Mouse (Mus musculus) kidney, embryonic 15.5 days (tissue): ENCODE measurements around the gene Gna14. TPM values are rescaled to one million over a fixed set of nuclear protein-coding genes. Genes with fewer than 3 reads are reported as not detected.

Experiments
- ATAC-seq: fragments of 200-750 bp; cut with Nextera tagmentation; replicated peaks from 2 replicates; pipeline ENCODE4 v1.8.0; 2017; ENCODE audit warnings: moderate TSS enrichment; ENCODE audit not compliant: low FRiP score
- H3K27ac ChIP-seq: fragments of 300-500 bp; sonication (generic); 2 replicates; pipeline ENCODE4 v1.5.1; 2015; ENCODE audit warnings: mild to moderate bottlenecking, inconsistent platforms
- H3K27me3 ChIP-seq: fragments of 300-500 bp; sonication (generic); 2 replicates; pipeline ENCODE4 v1.6.1; 2015; ENCODE audit warnings: inconsistent platforms
- H3K36me3 ChIP-seq: fragments of 300-500 bp; sonication (generic); 2 replicates; pipeline ENCODE4 v1.6.1; 2015; ENCODE audit warnings: inconsistent platforms
- H3K4me1 ChIP-seq: fragments of 300-500 bp; sonication (generic); 2 replicates; pipeline ENCODE4 v1.6.1; 2015; ENCODE audit warnings: inconsistent platforms
- H3K4me2 ChIP-seq: fragments of 300-500 bp; sonication (generic); 2 replicates; pipeline ENCODE4 v1.6.1; 2015; ENCODE audit warnings: moderate library complexity, mild to moderate bottlenecking, inconsistent platforms
- H3K4me3 ChIP-seq: fragments of 300-500 bp; sonication (generic); replicated peaks from 2 replicates; pipeline ENCODE4 v1.5.1; 2015; ENCODE audit warnings: mild to moderate bottlenecking, inconsistent platforms
- H3K9ac ChIP-seq: fragments of 300-500 bp; sonication (generic); 2 replicates; pipeline ENCODE4 v1.6.1; 2015; ENCODE audit warnings: mild to moderate bottlenecking, inconsistent platforms
- H3K9me3 ChIP-seq: fragments of 300-500 bp; sonication (generic); replicated peaks from 2 replicates; pipeline ENCODE4 v1.6.1; 2016; ENCODE audit warnings: inconsistent platforms
- WGBS: fragments of 180-500 bp; shearing (Covaris S2); methylation state at CpG from one replicate; pipeline ENCODE4 v1.1.7; 2015; ENCODE audit warnings: mixed read lengths; 5-methylcytosine and 5-hydroxymethylcytosine counted together
- polyA plus RNA-seq: library from polyadenylated mRNA; unstranded; fragments of >200 nt; fragmentation: Nextera tagmentation; extraction: Ambion mirVana; gene quantifications from 2 replicates; pipeline ENCODE4 v1.2.1, GENCODE M21; 2015

Gna14 gene
- polyA plus RNA-seq, 1 experiment from 2014 or later: 10.0 TPM

DNA sequence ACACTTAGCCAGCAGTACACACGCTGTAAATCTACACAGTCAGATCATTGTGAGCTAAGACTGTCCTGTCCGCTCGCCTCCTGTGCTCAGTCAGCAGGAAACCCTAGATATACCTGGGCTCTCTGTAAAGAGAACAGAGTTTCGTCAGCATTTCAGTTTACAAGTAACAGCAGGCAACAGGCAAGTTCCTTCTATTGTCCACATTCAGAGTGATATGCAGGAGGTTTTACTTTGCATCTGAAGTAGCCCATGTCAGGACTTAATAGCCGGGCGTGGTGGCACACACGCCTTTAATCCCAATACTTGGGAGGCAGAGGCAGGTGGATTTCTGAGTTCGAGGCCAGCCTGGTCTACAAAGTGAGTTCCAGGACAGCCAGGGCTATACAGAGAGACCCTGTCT lies 166.5 kb downstream of the Gna14 start:
- ATAC-seq: no peak
- peaks cover 14% of the 10 kb centered on the region for H3K4me1 ChIP-seq
- no peak overlapping the region for H3K9ac ChIP-seq
- H3K36me3 ChIP-seq: no peaks in the 10 kb centered on the region
- no peak overlapping the region for H3K4me3 ChIP-seq
- no peak overlapping the region for H3K4me2 ChIP-seq
- WGBS: 77% methylated on average over 8 of the region's 8 CpGs
- H3K27ac ChIP-seq: no peak overlapping the region
- no peaks in the 10 kb centered on the region for H3K9me3 ChIP-seq
- no peaks in the 10 kb centered on the region for H3K27me3 ChIP-seq

GRCm38 (mm10) chr19:16607634-16608033 lies 172.1 kb downstream of the Gna14 start:
- WGBS: 90% methylated on average over 6 of the region's 6 CpGs
- Histone ChIP-seq H3K27me3 (no peaks in the 10 kb centered on the region), H3K4me3 (no peak overlapping the region), H3K4me2 (no peak overlapping the region), H3K4me1 (no peaks in the 10 kb centered on the region), H3K27ac (no peak overlapping the region), H3K36me3 (0 out of 2 replicates have a peak, but pooled peaks cover 4% of the 10 kb centered on the region), H3K9me3 (no peaks in the 10 kb centered on the region), H3K9ac (no peak overlapping the region)
- no peak for ATAC-seq

- H3K4me1 ChIP-seq: 0 out of 2 replicates have a peak, but pooled peaks cover 3% of the 10 kb centered on the region
- H3K9ac ChIP-seq: no peak overlapping the region
- H3K4me2 ChIP-seq: no peak overlapping the region
- no peak overlapping the region for H3K4me3 ChIP-seq
- no peaks in the 10 kb centered on the region for H3K36me3 ChIP-seq
- WGBS: 79% methylated on average over 4 of the region's 4 CpGs
- H3K9me3 ChIP-seq: no peaks in the 10 kb centered on the region
- H3K27me3 ChIP-seq: no peaks in the 10 kb centered on the region
- no peak for ATAC-seq
- H3K27ac ChIP-seq: no peak overlapping the region
These were observed 187.6 kb downstream of the Gna14 start for GRCm38 (mm10) chr19:16623154-16623553.

- Histone ChIP-seq H3K27me3 (no peaks in the 10 kb centered on the region), H3K4me3 (no peak overlapping the region), H3K9me3 (no peaks in the 10 kb centered on the region), H3K4me1 (0 out of 2 replicates have a peak, but pooled peaks cover 3% of the 10 kb centered on the region), H3K27ac (no peak overlapping the region), H3K9ac (no peak overlapping the region), H3K36me3 (no peaks in the 10 kb centered on the region), H3K4me2 (no peak overlapping the region)
- ATAC-seq: no peak
These were observed 189.4 kb downstream of the Gna14 start for GRCm38 (mm10) chr19:16624994-16625393.

- Histone ChIP-seq H3K9me3 (no peaks in the 10 kb centered on the region), H3K9ac (no peak overlapping the region), H3K4me3 (no peak overlapping the region), H3K4me2 (no peak overlapping the region), H3K4me1 (0 out of 2 replicates have a peak, but pooled peaks cover 3% of the 10 kb centered on the region), H3K27ac (no peak overlapping the region), H3K36me3 (no peaks in the 10 kb centered on the region), H3K27me3 (no peaks in the 10 kb centered on the region)
- peak; percentile 62 for ATAC-seq
- WGBS: 19% methylated on average over 14 of the region's 14 CpGs
These were observed 190.2 kb downstream of the Gna14 start for GRCm38 (mm10) chr19:16625610-16626395.
